Mouse (Mus musculus) neural tube, embryonic 13.5 days (tissue): Measurements from ENCODE around the gene Tnr. TPM values are rescaled to one million over a fixed set of nuclear protein-coding genes. Genes with fewer than 3 reads are reported as not detected.

ENCODE experiments used
- ATAC-seq: fragments of 200-750 bp; cut with Nextera tagmentation; 2 replicates; pipeline ENCODE4 v1.8.0; 2017; ENCODE audit warnings: low read depth, mild to moderate bottlenecking, moderate TSS enrichment, moderate library complexity
- H3K27ac ChIP-seq: fragments of 300-500 bp; sonication (generic); replicated peaks from 2 replicates; pipeline ENCODE4 v1.5.1; 2015; ENCODE audit warnings: moderate library complexity, mild to moderate bottlenecking, inconsistent platforms
- H3K27me3 ChIP-seq: fragments of 300-500 bp; sonication (generic); 2 replicates; pipeline ENCODE4 v1.6.1; 2015; ENCODE audit warnings: mild to moderate bottlenecking, inconsistent platforms
- H3K36me3 ChIP-seq: fragments of 300-500 bp; sonication (generic); 2 replicates; pipeline ENCODE4 v1.6.1; 2015; ENCODE audit warnings: mild to moderate bottlenecking, inconsistent platforms
- H3K4me1 ChIP-seq: fragments of 300-500 bp; sonication (generic); replicated peaks from 2 replicates; pipeline ENCODE4 v1.6.1; 2015; ENCODE audit warnings: inconsistent platforms
- H3K4me2 ChIP-seq: fragments of 300-500 bp; sonication (generic); 2 replicates; pipeline ENCODE4 v1.6.1; 2015; ENCODE audit warnings: inconsistent platforms, mild to moderate bottlenecking, moderate library complexity
- H3K4me3 ChIP-seq: fragments of 300-500 bp; sonication (generic); 2 replicates; pipeline ENCODE4 v1.5.1; 2015; ENCODE audit warnings: mild to moderate bottlenecking, inconsistent platforms
- H3K9ac ChIP-seq: fragments of 300-500 bp; sonication (generic); 2 replicates; pipeline ENCODE4 v1.6.1; 2015; ENCODE audit warnings: moderate library complexity, mild to moderate bottlenecking, inconsistent platforms
- H3K9me3 ChIP-seq: fragments of 300-500 bp; sonication (generic); 2 replicates; pipeline ENCODE4 v1.6.1; 2016; ENCODE audit warnings: inconsistent platforms
- WGBS: fragments of 180-500 bp; shearing (Covaris S2); methylation state at CpG from one replicate; pipeline ENCODE4 v1.1.7; 2015; 5-methylcytosine and 5-hydroxymethylcytosine counted together
- polyA plus RNA-seq: library from polyadenylated mRNA; unstranded; fragments of >200 nt; fragmentation: Nextera tagmentation; extraction: Ambion mirVana; gene quantifications from 2 replicates; pipeline ENCODE4 v1.2.1, GENCODE M21; 2015

Tnr gene
- polyA plus RNA-seq, 1 experiment from 2014 or later = 2.4 TPM

DNA sequence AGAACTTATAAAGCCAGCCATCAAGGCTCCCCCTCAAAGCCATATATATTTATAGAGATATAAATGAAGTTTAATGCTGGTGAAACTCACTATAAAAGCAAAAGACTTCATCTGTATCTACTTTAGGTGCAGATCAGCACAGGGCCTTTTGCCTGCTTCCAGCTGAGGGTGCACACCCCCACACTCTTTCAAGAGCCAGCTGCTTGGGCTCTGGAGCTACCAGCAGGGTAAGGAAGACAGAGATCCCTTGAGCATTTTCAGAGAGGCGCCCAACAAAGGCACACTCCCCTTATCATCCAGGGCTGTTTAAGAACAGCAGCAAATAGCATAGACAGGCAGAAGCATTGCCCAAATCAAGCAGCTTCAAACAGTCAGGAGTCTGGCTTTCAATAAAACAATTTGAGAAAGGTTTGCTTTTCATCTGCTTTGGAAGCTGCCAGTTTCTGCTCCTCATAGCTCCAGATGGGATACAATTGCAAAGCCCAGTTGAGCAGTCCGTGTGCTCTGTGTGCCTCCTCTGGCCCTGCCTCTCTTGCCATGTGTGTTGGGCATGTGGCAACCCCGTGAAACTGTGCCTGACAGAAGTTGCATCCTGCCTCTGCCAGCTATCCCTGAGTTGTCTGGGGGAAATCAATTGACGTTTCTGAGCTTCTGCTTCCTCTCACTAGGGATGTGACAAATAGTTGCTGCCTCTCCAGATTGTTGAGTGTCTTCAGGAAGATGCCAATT, 9.4 kb downstream of the Tnr start:
- H3K27ac ChIP-seq = no peak overlapping the region
- ATAC-seq = no peak
- no peaks in the 10 kb centered on the region for H3K36me3 ChIP-seq
- H3K4me2 ChIP-seq = no peak overlapping the region
- H3K9me3 ChIP-seq = no peaks in the 10 kb centered on the region
- H3K4me1 ChIP-seq = peaks cover 8% of the 10 kb centered on the region
- H3K27me3 ChIP-seq = no peaks in the 10 kb centered on the region
- H3K4me3 ChIP-seq = no peak overlapping the region
- 59% methylated on average over 4 of the region's 4 CpGs for WGBS
- H3K9ac ChIP-seq = no peak overlapping the region

DNA sequence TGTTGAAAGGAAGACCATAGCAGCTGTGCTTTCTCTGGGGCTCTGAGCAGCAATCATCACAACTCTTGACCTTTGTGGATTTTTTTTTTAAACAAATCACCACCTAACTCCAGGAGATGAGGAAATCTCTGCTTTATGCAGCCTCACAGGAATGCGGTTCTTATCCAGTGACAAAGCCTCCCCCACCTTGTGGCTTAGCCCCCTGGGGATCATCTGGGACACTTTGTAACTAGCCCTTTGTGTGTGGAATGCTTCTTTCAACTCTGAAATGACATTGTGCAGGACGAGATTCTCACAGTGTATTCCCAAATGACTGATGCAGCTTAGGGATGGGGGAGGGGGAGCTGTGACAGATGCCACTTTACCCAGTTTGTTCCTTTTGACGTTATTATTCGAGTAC, 12.0 kb downstream of the Tnr start:
- H3K4me2 ChIP-seq = no peak overlapping the region
- no peak overlapping the region for H3K4me3 ChIP-seq
- peaks cover 8% of the 10 kb centered on the region for H3K4me1 ChIP-seq
- no peak for ATAC-seq
- H3K9ac ChIP-seq = no peak overlapping the region
- no peaks in the 10 kb centered on the region for H3K36me3 ChIP-seq
- H3K9me3 ChIP-seq = no peaks in the 10 kb centered on the region
- no peak overlapping the region for H3K27ac ChIP-seq
- 9% methylated on average over 4 of the region's 4 CpGs for WGBS
- no peaks in the 10 kb centered on the region for H3K27me3 ChIP-seq

DNA sequence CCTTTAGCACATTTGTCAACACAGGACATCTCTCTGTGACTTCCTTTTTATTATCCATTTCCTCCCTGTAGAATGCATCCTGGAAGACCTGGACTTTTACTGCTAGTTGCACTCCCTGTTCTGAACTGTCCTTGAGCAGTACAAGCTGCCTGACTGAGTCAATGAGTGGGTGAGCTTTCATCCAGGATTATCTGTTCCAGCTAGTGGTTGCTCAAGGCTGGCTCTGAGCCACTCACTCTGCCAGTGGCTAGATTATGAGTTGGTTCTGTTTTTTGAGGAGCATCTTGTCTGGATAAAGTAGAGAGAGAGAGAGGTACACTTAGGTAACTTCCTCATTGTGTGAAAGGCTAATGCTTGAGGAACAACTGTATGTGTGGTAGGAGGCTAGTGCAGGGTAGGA, 14.0 kb downstream of the Tnr start:
- Histone ChIP-seq H3K27me3 (no peaks in the 10 kb centered on the region), H3K4me2 (no peak overlapping the region), H3K9ac (no peak overlapping the region), H3K36me3 (no peaks in the 10 kb centered on the region), H3K4me3 (no peak overlapping the region), H3K9me3 (no peaks in the 10 kb centered on the region), H3K4me1 (peaks cover 8% of the 10 kb centered on the region), H3K27ac (no peak overlapping the region)
- ATAC-seq = no peak

DNA sequence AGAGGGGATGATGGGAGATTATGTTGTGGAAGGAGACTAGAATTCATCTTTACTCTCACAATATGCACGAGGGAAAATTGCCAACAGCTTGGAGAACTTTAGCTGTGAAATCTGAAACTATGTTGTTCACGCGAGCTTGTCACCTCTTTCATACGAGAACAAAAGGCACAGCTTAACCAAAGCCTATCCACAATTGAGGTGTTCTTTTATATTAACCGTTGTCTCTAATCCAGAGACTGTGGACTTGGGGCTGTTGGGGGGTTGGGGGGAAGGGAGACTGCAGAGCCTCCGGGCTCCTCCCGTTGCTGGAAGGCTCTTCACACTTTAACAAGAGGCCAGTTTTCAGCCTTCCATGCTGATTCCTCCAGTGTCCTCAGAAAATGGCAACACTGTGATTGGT, 14.5 kb downstream of the Tnr start:
- Histone ChIP-seq H3K9ac (no peak overlapping the region), H3K4me3 (no peak overlapping the region), H3K9me3 (no peaks in the 10 kb centered on the region), H3K4me1 (peaks cover 8% of the 10 kb centered on the region), H3K36me3 (no peaks in the 10 kb centered on the region), H3K27me3 (no peaks in the 10 kb centered on the region), H3K27ac (no peak overlapping the region), H3K4me2 (no peak overlapping the region)
- 51% methylated on average over 7 of the region's 7 CpGs for WGBS
- no peak for ATAC-seq

DNA sequence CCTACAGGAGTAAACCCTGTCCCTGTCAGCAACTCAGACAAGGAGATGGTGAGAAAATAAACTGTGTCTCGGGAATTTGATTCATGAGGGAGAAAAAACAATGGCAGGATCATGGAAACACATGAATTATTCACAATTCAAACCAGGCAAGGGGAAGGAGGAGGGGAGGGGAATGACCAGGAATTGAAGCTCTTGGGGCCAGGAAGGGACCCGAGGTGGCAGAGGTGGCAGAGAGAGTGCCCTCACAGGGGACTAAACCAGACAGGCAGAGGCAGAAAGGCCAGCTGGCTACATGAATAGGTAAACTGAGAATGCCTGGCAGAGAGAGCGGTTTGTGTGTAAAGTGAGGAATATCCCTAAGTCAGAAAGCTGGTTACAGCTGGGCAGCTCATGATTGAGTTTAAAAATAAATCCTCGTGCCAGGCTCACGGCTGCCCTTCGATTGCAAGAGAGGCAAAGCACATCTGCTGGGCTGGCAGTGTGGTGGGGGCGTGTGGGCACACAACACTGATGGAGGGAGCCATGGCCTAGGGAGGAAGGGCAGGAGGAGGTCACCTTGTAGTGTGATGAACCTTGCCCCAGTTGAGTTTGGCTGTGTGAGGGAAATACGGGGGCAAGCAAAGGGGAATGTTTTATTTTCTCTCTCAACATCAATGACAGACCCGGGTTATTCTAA, 22.0 kb downstream of the Tnr start:
- Histone ChIP-seq H3K9ac (no peak overlapping the region), H3K9me3 (no peaks in the 10 kb centered on the region), H3K27ac (0 out of 2 replicates have a peak overlapping the region, but pooled peaks have one; percentile 28), H3K4me3 (no peak overlapping the region), H3K27me3 (peaks cover 4% of the 10 kb centered on the region; the same call in 1 of the 2 replicates), H3K36me3 (no peaks in the 10 kb centered on the region), H3K4me2 (no peak overlapping the region), H3K4me1 (peaks cover 12% of the 10 kb centered on the region)
- ATAC-seq = no peak
- 51% methylated on average over 9 of the region's 9 CpGs for WGBS

DNA sequence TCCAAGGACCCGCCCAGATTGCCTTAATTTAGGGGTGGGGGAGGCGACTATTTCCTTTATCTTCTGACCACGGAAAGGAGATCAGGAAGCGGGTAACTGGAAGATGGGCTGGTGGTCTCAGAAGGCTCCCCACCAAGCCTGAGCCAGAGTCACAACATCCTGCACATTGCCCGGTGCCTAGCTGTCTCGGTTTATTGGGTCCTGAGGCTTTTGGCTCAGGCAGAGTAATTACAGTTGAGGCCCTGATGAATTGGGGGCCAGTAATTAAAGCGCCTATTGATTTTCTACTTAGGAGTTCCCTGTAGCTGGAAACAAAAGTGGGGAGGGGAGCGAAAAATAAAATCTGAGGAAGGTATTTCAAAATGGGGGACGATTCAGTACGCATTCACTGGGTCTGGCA, 27.5 kb downstream of the Tnr start:
- H3K9ac ChIP-seq = no peak overlapping the region
- 0 out of 2 replicates have a peak overlapping the region, but pooled peaks have one; percentile 20 for H3K27ac ChIP-seq
- WGBS = 28% methylated on average over 10 of the region's 10 CpGs

DNA sequence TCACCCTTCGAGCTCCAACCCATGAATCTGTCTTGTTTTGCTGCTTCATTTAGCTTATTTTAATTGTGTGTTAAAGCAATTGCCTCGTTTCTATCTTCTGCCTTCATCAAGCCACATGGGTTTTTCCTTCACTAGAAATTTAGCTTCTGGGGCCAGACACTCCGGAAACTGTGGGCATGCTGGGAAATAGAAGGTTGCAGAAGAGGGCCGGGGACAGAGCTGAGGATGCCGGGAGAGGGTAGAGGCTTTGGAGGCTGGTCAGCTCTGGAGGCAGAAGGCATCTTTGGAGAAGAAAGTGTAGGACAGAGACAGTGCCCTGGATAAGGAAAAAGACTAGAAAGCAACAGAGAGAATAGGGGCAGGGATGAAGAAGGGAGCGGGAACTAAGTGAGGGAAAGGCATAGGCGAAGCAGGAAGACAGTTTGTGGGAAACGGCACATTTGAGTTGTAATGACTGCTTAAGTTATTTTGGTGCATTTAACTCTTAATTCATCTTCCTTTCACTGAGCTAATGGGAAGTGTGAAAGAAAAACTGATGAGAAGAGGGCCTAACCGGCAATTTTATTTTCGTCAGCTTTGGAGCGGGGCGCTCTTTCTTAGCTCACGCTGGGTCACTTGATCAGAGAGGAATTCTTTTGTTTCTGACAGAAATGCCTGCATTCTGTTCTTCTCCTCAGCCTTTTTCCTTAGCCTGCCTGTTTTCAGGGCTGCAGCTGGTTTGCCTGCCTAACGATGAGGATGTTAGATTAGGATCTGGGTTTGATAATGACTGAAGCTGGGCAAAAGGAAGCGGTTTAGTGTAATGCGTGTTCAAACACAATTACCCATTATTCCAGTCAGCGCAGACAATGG, 28.2 kb downstream of the Tnr start:
- 24% methylated on average over 17 of the region's 17 CpGs for WGBS
- Histone ChIP-seq H3K9ac (no peak overlapping the region; the same call in 1 of the 2 replicates), H3K4me2 (peak overlapping the region; percentile 10; the same call in 1 of the 2 replicates), H3K27ac (peak overlapping the region; percentile 34; the same call in 1 of the 2 replicates), H3K4me3 (no peak overlapping the region), H3K9me3 (no peaks in the 10 kb centered on the region), H3K4me1 (peaks cover 16% of the 10 kb centered on the region), H3K36me3 (no peaks in the 10 kb centered on the region), H3K27me3 (peaks cover 4% of the 10 kb centered on the region; the same call in 1 of the 2 replicates)
- ATAC-seq = no peak

More for the DNA sequence above, 27.5 kb downstream of the Tnr start:
- Histone ChIP-seq H3K36me3 (no peaks in the 10 kb centered on the region), H3K4me3 (no peak overlapping the region), H3K4me2 (no peak overlapping the region), H3K27me3 (peaks cover 4% of the 10 kb centered on the region; the same call in 1 of the 2 replicates), H3K9me3 (no peaks in the 10 kb centered on the region), H3K4me1 (peaks cover 17% of the 10 kb centered on the region)
- peak; percentile 47; the same call in 1 of the 2 replicates for ATAC-seq

DNA sequence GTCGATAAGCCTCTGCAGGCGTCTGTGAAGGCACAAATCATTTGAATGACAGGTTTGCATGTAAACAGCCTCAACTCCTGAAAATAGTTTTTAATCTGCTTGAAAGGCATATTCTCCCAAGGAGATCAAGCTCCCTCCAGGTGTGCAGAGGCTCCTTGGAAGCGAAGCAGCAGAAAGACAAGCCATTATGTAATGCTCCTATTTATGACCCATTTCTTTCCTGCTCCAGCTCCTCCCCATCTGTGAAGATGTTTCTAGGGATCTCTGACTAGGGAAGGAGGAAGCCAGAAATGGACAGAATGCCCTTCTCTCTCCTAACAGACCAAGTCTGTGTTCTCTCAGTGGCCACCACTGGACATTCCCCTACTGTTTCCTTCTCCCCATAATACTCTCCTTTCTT, 38.0 kb downstream of the Tnr start:
- H3K4me2 ChIP-seq = no peak overlapping the region
- no peaks in the 10 kb centered on the region for H3K9me3 ChIP-seq
- WGBS = 68% methylated on average over 3 of the region's 3 CpGs
- no peak overlapping the region for H3K9ac ChIP-seq
- H3K27ac ChIP-seq = no peak overlapping the region
- H3K27me3 ChIP-seq = no peaks in the 10 kb centered on the region
- H3K4me3 ChIP-seq = no peak overlapping the region
- ATAC-seq = no peak
- H3K36me3 ChIP-seq = no peaks in the 10 kb centered on the region
- H3K4me1 ChIP-seq = no peaks in the 10 kb centered on the region

DNA sequence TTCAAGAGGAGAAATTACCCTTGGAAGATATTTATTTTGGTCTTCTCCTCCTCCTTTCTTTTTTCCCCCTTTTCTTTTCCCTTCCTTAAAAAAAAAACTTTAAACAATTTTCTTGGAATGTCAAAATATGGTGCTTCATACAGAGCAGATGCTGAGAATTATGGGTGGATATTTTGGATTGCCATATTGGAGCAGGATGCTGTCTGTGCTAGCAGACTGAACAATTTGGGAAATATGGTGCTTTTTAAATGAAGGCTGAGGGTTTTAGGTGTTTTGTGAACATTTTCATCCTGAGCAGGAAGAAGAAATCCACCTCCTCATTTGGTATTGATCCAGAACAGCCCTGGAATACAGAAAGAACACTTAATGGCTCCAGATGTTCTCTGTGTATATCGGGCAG, 41.6 kb downstream of the Tnr start:
- H3K27ac ChIP-seq = no peak overlapping the region
- WGBS = 91% methylated on average over 1 of the region's 1 CpGs
- H3K27me3 ChIP-seq = no peaks in the 10 kb centered on the region
- H3K9me3 ChIP-seq = no peaks in the 10 kb centered on the region
- no peak overlapping the region for H3K4me3 ChIP-seq
- H3K36me3 ChIP-seq = no peaks in the 10 kb centered on the region
- H3K4me2 ChIP-seq = no peak overlapping the region
- ATAC-seq = no peak
- H3K4me1 ChIP-seq = peaks cover 4% of the 10 kb centered on the region; the same call in 1 of the 2 replicates
- H3K9ac ChIP-seq = no peak overlapping the region

DNA sequence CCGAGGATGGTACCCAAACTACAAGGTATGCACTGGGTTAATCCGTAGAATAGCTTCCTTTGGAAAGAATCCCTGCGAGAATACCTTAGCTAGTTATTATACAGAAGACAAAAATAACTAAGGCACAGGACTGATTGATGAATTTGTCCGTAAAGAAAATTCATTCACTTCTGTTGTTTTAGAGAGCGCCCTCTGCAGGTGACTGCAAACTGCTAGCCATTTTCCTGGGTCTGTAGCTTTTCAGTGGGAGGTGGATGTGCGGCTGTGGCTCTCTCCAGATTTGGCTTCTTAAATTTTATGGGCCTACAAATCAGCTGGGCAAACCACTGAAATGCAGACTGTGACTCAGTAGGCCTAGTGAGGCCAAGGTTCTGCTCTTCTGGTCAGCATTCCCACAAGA, 42.5 kb downstream of the Tnr start:
- Histone ChIP-seq H3K27me3 (no peaks in the 10 kb centered on the region), H3K4me1 (peaks cover 9% of the 10 kb centered on the region; the same call in 1 of the 2 replicates), H3K4me2 (no peak overlapping the region), H3K27ac (no peak overlapping the region), H3K36me3 (no peaks in the 10 kb centered on the region), H3K9me3 (no peaks in the 10 kb centered on the region), H3K9ac (no peak overlapping the region), H3K4me3 (no peak overlapping the region)
- WGBS = 83% methylated on average over 6 of the region's 6 CpGs
- no peak for ATAC-seq

DNA sequence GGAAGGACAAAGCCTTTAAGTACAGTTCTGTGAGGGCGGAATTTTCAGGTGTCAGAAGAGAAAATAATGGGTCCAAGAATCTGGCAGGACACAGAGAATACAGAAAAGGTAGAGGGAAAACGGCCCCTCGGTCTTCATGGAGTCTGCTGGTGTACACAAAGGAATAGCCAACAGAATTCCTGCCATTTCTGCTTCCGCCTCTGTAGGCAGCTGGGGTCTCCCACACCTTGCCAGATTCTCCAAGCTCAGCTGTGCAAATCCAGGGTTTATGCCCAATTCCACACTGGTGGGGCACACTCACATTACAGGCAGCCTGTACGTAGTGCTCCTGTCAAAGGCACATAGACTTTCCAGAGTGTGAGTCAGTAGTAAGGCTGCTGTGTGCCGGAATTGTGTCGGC, 43.6 kb downstream of the Tnr start:
- Histone ChIP-seq H3K4me1 (peaks cover 9% of the 10 kb centered on the region; the same call in 1 of the 2 replicates), H3K9ac (no peak overlapping the region), H3K4me2 (no peak overlapping the region), H3K4me3 (no peak overlapping the region), H3K9me3 (no peaks in the 10 kb centered on the region), H3K36me3 (no peaks in the 10 kb centered on the region), H3K27ac (no peak overlapping the region), H3K27me3 (no peaks in the 10 kb centered on the region)
- ATAC-seq = no peak
- WGBS = 81% methylated on average over 7 of the region's 7 CpGs

DNA sequence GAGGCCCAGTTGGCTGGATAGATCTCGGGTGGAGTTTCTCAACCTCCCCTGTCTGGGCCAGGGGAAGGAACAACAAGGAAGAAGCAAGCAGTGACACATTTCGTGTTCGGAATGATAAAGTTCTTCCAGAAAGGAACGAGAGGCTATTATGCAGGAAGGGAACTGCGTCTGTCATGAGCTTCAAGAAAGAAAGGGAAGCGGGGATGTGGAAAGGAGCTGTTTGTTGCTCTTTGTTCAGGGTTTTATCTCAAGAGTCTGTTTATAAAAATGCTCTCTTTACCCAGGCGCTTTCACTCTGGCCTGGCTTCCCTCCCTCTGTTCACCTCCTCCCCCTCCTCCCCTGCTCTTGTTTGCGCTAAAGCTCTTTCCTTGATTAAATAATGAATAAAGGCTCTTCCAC, 46.7 kb downstream of the Tnr start:
- Histone ChIP-seq H3K4me3 (no peak overlapping the region), H3K36me3 (no peaks in the 10 kb centered on the region), H3K9ac (no peak overlapping the region), H3K27me3 (no peaks in the 10 kb centered on the region), H3K4me1 (peaks cover 9% of the 10 kb centered on the region; the same call in 1 of the 2 replicates), H3K4me2 (peak overlapping the region; percentile 1; the same call in 1 of the 2 replicates), H3K27ac (peak overlapping the region; percentile 39; the same call in 1 of the 2 replicates), H3K9me3 (no peaks in the 10 kb centered on the region)
- WGBS = 51% methylated on average over 8 of the region's 8 CpGs
- ATAC-seq = no peak
